Mouse (Mus musculus): Measurements from ENCODE around the gene Dab2ip.

Dab2ip gene

DNA sequence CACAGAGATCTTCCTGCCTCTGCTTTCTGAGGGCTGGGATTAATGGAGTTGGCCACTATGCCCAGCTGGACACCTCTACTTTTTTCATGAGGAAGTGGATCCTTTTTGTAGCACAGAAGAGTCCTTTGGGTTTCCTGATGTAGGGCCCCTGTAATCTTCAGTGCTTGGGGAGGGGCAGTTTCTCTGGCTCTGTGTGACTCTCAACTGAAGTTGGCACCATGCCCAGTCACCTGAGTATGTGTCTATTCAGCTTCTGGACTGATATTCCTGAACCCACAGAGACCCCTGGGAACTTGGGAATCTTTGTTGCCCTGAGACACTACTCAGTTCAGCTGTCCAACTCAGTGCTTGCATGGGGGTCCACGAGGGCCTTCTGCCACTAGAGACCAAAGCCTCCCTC is 37.0 kb downstream of the Dab2ip start:
- no peak for DNase-seq (ENCODE audit: low spot score)

GRCm38 (mm10) chr2:35595718-35596117 is 37.7 kb downstream of the Dab2ip start:
- DNase-seq (ENCODE audit: low spot score), result no peak

- DNase-seq (ENCODE audit: low spot score), result no peak
Observed at GRCm38 (mm10) chr2:35596796-35597195, 38.7 kb downstream of the Dab2ip start.

GRCm38 (mm10) chr2:35598819-35599218 is 40.8 kb downstream of the Dab2ip start:
- DNase-seq (ENCODE audit: low spot score), result no peak

DNA sequence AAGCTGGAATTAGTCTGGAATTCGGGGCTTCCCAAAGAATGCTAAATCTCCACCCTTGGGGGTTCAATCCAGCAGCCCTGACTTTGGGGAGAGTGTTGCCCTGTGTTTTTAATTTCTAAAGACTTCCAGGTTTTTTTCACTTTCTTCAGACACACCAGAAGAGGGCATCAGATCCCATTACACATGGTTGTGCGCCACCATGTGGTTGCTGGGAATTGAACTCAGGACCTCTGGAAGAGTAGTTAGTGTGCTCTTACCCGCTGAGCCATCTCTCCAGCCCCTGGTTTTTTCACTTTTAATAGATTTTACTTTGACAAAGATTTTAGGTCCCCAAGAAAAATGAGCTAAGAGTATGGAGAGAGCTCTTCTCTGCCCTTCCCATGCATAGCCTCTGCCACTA is 43.6 kb downstream of the Dab2ip start:
- no peak for DNase-seq (ENCODE audit: low spot score)

GRCm38 (mm10) chr2:35607476-35607875 is 49.4 kb downstream of the Dab2ip start:
- no peak for DNase-seq (ENCODE audit: low spot score)

GRCm38 (mm10) chr2:35608856-35609255 is 50.8 kb downstream of the Dab2ip start:
- no peak for DNase-seq (ENCODE audit: low spot score)

- no peak for DNase-seq (ENCODE audit: low spot score)
Observed at GRCm38 (mm10) chr2:35609317-35609716, 51.3 kb downstream of the Dab2ip start.

DNA sequence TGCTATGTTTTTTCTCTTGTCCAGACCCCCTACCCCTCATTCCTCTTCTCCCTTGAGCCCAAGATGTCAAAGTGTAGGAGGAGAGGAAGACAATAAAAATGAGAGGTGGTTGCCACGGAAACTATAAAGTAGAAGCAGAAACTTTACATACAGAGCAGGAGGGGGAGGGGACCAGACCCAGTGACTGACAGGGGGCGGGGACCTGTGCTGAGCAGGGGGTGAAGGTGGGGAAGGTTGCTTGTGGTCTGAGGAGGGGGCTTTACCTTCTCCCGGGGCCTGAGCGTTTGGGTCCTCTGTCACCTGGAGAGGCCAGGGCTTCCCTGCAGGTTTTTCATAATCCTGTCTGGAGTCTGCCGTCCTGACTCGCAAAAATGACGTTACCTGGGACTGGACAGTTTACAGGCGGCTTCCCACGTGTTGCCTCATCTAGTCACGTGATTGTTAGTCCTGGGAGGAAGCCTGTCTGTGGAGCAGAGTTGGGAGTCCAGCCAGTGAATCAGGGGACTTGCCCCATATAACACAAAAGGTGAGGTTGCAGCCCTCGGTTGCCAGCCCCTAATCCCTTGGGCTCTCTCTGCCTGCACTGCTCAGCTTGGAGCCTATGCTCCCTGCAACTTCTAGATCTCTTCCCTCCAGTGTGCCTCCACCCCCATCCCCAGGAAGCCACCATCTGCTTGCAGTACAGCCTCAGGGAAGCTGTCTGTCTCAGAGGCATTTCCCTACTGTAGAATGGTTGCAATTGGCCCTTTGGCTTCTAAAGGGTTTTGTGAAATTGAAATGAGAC is 52.3 kb downstream of the Dab2ip start:
- no peak for DNase-seq (ENCODE audit: low spot score)

GRCm38 (mm10) chr2:35610976-35611375 is 52.9 kb downstream of the Dab2ip start:
- DNase-seq (ENCODE audit: low spot score), result no peak

GRCm38 (mm10) chr2:35611645-35612044 is 53.6 kb downstream of the Dab2ip start:
- DNase-seq (ENCODE audit: low spot score), result no peak

GRCm38 (mm10) chr2:35612297-35612696 is 54.2 kb downstream of the Dab2ip start:
- no peak for DNase-seq (ENCODE audit: low spot score)

DNA sequence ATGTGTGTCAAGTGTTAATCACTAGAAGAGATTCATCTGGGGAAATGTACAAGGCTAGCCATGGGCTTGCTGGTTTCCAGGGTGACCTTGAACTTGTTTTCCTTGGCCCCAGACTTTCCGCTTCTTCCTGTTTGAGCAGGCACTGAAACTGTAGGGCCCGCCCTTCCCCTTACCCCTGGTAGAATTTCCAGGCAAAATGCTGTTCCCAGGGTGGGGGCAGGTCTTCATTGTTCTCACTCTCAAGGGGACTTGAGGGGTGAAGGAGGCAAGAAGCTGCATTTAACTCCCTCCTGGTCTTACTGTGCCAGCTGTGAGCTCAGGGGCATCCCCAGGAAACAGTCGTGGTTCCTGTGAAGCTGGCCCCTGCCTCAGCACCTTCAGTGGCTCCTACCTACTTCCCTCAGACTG is 55.9 kb downstream of the Dab2ip start:
- DNase-seq (ENCODE audit: low spot score), result no peak

GRCm38 (mm10) chr2:35614411-35614810 is 56.3 kb downstream of the Dab2ip start:
- DNase-seq (ENCODE audit: low spot score), result no peak

DNA sequence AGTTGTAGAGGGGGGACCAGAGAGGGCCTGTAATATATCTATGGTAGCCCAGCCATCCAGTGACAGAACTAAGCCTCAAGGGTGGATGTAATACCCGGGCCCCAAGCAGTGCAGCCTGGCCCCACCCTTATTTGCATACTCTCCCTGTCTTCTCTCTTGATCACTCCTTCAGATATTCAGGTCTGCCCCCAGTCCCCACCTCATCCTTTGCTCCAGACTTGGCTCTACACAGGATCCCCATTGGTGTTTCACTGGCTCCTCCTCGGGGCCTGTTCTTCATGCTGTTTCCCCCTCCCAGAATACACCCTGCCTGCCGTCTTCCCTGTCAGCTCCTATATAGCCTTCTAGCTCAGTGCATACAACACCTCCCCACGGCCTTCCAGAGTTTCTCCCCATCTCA is 57.3 kb downstream of the Dab2ip start:
- no peak for DNase-seq (ENCODE audit: low spot score)

GRCm38 (mm10) chr2:35615977-35616376 is 57.9 kb downstream of the Dab2ip start:
- no peak for DNase-seq (ENCODE audit: low spot score)

DNA sequence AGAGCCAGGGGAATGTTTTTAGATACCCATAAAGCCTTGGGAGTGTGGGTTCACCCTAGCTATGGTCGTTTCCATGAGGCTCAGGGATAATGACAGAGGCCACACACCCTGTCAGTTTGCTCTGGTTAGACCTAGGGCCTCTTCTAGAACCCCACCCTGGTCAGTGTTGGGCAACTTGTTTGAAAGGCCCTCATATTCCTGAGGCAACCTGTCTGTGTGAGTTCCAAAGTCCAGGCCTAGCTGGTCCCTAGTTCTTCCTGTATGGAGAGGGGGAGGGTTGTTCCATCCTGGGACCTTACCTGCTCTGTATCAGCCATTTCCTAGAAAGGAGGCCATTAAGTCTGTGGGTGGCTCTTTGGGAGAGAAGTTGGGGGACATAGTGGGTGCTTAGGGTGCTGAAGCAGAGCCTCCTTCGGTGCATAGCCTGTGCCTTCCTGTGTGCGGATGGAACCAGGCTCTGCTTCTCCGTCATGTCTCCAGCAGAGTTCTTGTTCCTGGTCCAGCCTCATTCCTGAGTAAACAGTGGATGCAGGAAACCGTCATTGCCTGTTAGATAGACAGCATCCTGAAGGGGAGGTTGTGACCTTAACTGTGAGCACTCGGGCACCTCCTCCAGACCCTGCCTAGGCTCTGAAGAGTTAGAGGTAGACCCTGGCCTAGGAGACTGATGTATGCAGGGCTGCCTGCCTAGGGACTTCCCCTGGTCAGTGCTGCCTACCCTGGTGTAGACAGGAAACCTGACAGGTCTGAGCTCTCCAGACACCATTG is 59.0 kb downstream of the Dab2ip start:
- DNase-seq (ENCODE audit: low spot score), result no peak

DNA sequence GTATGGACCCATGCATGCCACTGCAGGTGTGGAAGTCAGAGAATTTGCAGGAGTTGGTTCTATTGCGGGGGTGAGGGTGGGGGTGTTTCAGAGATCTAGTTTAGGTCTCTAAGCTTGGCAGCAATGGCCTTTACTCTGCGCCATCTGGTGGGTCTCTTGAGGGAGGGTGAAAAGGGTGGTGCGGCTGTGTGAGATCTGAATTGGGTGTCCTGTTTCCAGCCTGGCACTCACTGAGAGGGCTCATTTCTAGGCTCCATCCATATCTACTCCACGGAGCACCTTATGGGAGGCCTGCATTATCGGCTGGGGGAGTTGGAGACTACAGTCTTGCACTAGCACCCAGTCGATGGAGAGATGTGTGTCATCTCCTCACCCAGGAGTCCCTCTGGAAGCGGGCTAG is 60.9 kb downstream of the Dab2ip start:
- no peak for DNase-seq (ENCODE audit: low spot score)

DNA sequence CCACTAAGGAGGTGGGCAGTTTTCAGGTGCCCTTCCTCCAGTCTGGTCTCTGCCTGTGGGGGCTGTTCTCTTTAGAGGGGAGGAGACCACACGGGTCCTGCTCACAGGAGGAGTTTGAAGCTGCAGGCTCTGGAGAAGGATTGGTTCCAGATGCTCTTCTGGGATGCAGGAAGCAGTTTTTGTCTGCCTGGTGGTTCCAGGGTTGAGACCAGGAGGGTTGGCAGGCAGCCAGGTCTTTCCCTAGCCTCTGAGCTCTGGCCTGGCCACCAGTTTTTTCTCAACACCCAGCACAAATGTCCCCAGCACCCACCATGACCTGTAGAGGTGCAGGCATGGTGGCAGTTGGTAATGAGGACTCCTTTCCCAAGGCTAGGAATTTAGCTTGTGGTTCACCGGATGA is 61.5 kb downstream of the Dab2ip start:
- DNase-seq (ENCODE audit: low spot score), result no peak

DNA sequence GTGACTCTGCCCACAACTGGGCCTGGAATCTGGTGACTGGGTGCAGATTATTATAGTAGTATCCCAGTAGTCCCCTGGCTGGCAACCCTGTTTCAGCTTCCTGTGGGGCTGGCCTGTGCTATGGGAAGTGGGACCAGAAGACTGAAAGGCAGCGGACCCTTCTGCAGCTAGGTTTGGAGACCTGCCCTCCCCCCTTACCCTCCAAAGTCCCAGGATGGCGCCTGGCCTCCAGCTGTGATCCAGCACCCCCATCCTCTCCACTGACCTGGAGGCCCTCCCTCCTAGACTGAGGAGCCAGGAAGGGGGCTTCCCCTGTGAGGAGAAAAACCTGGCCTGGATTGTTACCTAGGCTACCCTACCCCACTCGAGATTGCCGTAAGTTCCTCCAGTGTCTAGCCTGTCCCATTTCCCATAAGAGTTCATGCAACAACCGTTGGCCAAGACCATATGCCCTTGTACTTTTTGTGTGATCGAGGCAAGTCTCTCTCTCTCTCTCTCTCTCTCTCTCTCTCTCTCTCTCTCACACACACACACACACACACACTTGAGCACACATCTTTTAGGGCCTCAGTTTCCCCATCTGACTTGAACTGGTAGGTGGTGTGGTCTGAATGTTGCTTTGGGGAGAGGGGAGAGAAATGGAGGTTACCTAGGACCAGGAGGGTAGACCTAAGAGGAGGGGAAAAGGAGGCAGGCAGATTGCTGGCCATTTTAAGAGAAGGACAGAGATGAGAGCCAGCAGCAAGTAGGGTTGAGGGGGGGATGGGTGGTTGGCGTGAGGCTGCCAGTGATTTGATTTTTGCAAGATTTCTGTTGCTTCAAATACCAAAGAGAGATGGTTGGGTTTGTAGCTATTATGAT is 62.5 kb downstream of the Dab2ip start:
- no peak for DNase-seq (ENCODE audit: low spot score)

DNA sequence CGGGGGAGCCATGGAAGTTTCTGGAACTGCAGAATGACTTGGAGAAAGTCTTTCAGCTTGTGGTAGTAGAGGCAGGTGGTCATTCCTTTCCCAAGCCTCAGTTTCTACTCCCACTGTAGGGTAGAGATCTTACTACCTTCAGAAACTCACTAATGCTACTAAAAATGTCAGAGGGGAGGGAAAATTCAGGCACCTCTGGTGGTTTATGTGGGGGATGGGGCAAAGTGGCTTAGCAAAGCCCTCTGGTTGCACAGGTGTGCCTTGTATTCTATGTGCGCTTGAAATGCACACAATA is 63.1 kb downstream of the Dab2ip start:
- no peak for DNase-seq (ENCODE audit: low spot score)

DNA sequence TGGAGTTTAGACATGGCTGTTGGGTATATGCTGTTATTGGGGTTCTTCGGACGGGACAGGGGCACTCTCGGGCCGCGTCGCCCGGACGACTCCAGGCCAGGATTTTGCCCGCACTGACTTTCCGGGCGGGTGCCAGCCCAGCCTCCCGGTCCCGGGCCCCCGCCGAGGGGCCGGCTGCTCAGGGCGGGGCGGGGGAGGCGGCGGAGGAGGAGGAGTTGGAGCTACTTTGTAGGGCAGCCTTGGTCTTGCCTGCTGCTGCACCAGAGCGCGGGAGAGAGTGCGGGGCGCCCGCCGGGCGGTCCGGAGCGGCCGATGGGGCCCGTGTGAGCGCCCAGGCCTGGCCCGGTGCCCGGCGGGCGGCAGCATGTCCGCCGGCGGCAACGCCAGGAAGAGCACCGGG is 63.7 kb downstream of the Dab2ip start:
- no peak for DNase-seq (ENCODE audit: low spot score)

Data from urinary bladder, postnatal 10 days (tissue).